Mouse (Mus musculus): ENCODE data around the gene Ppargc1a.

Ppargc1a gene

DNA sequence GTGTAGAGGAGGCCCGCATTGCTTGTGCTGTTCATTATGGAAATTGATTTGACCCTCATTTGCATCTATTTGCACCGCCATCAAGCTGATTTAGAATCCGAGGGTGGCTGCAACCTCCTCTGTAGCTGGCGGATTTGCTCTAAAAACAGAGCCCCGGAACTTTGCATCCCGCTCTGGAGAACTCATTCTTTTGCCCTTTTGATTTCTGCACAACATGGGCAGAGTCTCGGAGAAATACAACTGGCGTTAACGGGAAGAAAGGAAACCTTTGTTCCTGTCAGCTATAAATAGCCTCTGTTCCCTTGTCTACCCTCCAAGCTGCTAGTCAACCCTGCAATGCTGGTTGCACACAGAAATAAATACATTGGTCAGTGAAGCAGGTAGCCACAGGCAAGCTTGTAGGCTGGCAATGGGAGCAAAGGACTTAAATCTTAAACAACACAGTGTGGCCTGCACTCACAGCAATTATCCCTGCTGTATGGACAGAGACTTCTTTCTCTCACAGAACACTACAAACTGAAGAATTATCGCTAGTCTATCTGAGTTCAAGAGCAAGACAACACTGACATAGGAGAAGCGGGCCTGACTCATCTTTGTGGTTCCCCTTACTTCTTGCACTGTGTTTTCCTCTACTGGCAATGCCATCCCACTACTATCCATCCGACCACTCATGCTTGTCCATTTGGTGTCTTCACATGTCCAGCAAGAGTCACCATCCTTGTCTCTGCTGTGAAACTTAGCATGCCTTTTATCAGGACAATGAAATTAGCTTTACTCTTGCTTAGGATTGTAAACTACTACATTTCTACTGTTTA is 155.0 kb downstream of the Ppargc1a start:
- no peak for DNase-seq (ENCODE audit: low spot score in 2 of 2)

DNA sequence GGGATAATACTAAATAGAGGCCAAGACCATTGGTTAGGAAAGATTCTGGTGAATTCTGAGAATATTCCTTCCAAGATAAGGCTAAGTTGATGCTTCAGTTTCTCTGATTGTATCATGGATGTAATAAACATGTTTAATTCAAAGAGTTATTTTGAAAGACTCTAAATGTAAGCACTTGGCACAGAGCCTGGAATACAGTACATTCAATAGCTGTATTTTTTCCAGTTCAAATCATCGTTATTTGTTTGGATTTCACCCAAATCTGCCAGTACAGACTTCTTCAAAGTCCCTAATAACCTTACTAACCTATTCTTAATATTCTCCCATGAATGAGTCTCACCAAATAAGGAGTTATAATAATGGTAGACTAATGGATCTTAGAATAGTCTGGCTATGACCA is 157.5 kb downstream of the Ppargc1a start:
- DNase-seq (ENCODE audit: low spot score in 2 of 2), result no peak

DNA sequence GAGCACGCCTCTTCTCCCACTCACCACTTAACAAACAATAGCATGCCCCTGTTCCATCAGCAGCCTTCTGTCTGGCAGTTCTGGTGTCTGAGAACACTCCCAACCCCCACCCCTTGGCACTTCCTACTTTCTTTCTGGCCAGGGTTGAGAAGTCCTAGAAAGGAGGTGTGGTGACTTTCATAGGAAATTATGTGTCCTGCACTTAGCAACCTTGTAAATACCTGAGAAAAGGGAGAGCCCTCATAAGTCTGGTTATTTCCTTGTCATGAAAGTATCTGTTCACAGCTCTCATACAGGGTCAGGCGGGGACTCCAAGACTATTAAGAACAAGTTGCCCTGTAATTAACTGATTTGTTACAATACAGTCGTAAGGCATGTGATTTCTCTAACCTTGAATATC is 161.1 kb downstream of the Ppargc1a start:
- DNase-seq (ENCODE audit: low spot score in 2 of 2), result no peak

All from spleen, postnatal 14 days (tissue).